Comparison of ENCODE assay signal across 22 mouse cellular contexts in genomic region chr4:119088424-119088823, GRCm38 (mm10).
"Had no signal": no experiment of that assay in that cellular context is flagged by ENCODE, and none has a peak within 500 bp of the region (broad histone marks: within the 10 kb centered on the region; RNA-seq: fewer than 3 reads in every experiment).

No protein-coding gene starts in this region.

- H3K4me2 ChIP-seq: heart, embryonic 11.5 days; hindbrain, embryonic 13.5 days; hindbrain, embryonic 15.5 days; kidney, embryonic 15.5 days; limb, embryonic 13.5 days; limb, embryonic 15.5 days; liver, embryonic 12.5 days had no signal

- H3K4me3 ChIP-seq: gastrocnemius, adult 2 months; heart, adult 2 months; hindbrain, embryonic 13.5 days; hindbrain, embryonic 15.5 days; kidney, embryonic 15.5 days; limb, embryonic 13.5 days; limb, embryonic 15.5 days; liver, embryonic 12.5 days had no signal

- H3K27ac ChIP-seq: gastrocnemius, adult 2 months; heart, adult 2 months; hindbrain, embryonic 13.5 days; hindbrain, embryonic 15.5 days; hindbrain, postnatal 0 days; kidney, embryonic 15.5 days; kidney, postnatal 0 days; limb, embryonic 13.5 days; limb, embryonic 15.5 days; liver, embryonic 12.5 days; liver, embryonic 14.5 days had no signal

- H3K9ac ChIP-seq: hindbrain, embryonic 13.5 days; hindbrain, embryonic 15.5 days; kidney, embryonic 15.5 days; limb, embryonic 13.5 days; limb, embryonic 15.5 days; liver, embryonic 12.5 days; liver, embryonic 14.5 days had no signal

- ATAC-seq: hindbrain, postnatal 0 days; intestine, embryonic 16.5 days; liver, embryonic 12.5 days had no signal

- H3K9me3 ChIP-seq: hindbrain, embryonic 13.5 days; hindbrain, embryonic 15.5 days; kidney, embryonic 15.5 days; limb, embryonic 13.5 days; limb, embryonic 15.5 days; liver, embryonic 12.5 days had no signal

- DNase-seq: gastrocnemius, adult 2 months; gastrocnemius, postnatal 14 days; gastrocnemius, postnatal 36 days; heart, adult 2 months; heart, postnatal 10 days; heart, postnatal 36 days; kidney, adult 11 months; kidney, adult 2 months; kidney, adult 9 months; kidney, postnatal 14 days; kidney, postnatal 36 days had no signal

- H3K4me1 ChIP-seq: hindbrain, embryonic 13.5 days; hindbrain, embryonic 15.5 days; kidney, embryonic 15.5 days; liver, embryonic 12.5 days had no signal

- H3K36me3 ChIP-seq: hindbrain, embryonic 13.5 days; hindbrain, embryonic 15.5 days; kidney, embryonic 15.5 days; limb, embryonic 13.5 days; limb, embryonic 15.5 days; liver, embryonic 12.5 days had no signal

- H3K27me3 ChIP-seq: hindbrain, embryonic 13.5 days; hindbrain, embryonic 15.5 days; kidney, embryonic 15.5 days; limb, embryonic 13.5 days; limb, embryonic 15.5 days had no signal
